Mouse (Mus musculus) lung, embryonic 15.5 days (tissue): ENCODE results near the gene Slc19a2. TPM values are rescaled to one million over a fixed set of nuclear protein-coding genes. Genes with fewer than 3 reads are reported as not detected.

ENCODE experiments used
- ATAC-seq: fragments of 200-750 bp; cut with Nextera tagmentation; 2 replicates; pipeline ENCODE4 v1.8.0; 2017; ENCODE audit warnings: moderate number of reproducible peaks, borderline replicate concordance; ENCODE audit not compliant: low FRiP score, low TSS enrichment; ENCODE audit errors: extremely low read depth
- H3K27ac ChIP-seq: fragments of 300-500 bp; sonication (generic); 2 replicates; pipeline ENCODE4 v1.5.1; 2015; ENCODE audit warnings: moderate library complexity, mild to moderate bottlenecking, inconsistent platforms
- H3K27me3 ChIP-seq: fragments of 300-500 bp; sonication (generic); 2 replicates; pipeline ENCODE4 v1.6.1; 2015; ENCODE audit warnings: inconsistent platforms
- H3K36me3 ChIP-seq: fragments of 300-500 bp; sonication (generic); 2 replicates; pipeline ENCODE4 v1.6.1; 2015; ENCODE audit warnings: inconsistent platforms
- H3K4me1 ChIP-seq: fragments of 300-500 bp; sonication (generic); 2 replicates; pipeline ENCODE4 v1.6.1; 2015; ENCODE audit warnings: inconsistent platforms
- H3K4me2 ChIP-seq: fragments of 300-500 bp; sonication (generic); 2 replicates; pipeline ENCODE4 v1.6.1; 2015; ENCODE audit warnings: inconsistent platforms, mild to moderate bottlenecking, moderate library complexity
- H3K4me3 ChIP-seq: fragments of 300-500 bp; sonication (generic); 2 replicates; pipeline ENCODE4 v1.5.1; 2015; ENCODE audit warnings: mild to moderate bottlenecking, inconsistent platforms
- H3K9ac ChIP-seq: fragments of 300-500 bp; sonication (generic); 2 replicates; pipeline ENCODE4 v1.6.1; 2015; ENCODE audit warnings: inconsistent platforms
- H3K9me3 ChIP-seq: fragments of 300-500 bp; sonication (generic); 2 replicates; pipeline ENCODE4 v1.6.1; 2016; ENCODE audit warnings: inconsistent platforms
- WGBS: fragments of 180-500 bp; shearing (Covaris S2); methylation state at CpG from one replicate; pipeline ENCODE4 v1.1.7; 2015; 5-methylcytosine and 5-hydroxymethylcytosine counted together
- polyA plus RNA-seq: library from polyadenylated mRNA; unstranded; fragments of >200 nt; fragmentation: Nextera tagmentation; extraction: Ambion mirVana; gene quantifications from 2 replicates; pipeline ENCODE4 v1.2.1, GENCODE M21; 2015

Slc19a2 gene
- polyA plus RNA-seq, 1 experiment from 2014 or later, result 7.5 TPM

GRCm38 (mm10) chr1:164296473-164296872 lies 47.6 kb downstream of the Slc19a2 start:
- Histone ChIP-seq H3K4me2 (no peak overlapping the region), H3K27me3 (no peaks in the 10 kb centered on the region), H3K9me3 (no peaks in the 10 kb centered on the region), H3K4me1 (no peaks in the 10 kb centered on the region), H3K36me3 (peaks cover 64% of the 10 kb centered on the region), H3K9ac (no peak overlapping the region), H3K27ac (no peak overlapping the region), H3K4me3 (no peak overlapping the region)
- ATAC-seq, result no peak
- 83% methylated on average over 4 of the region's 5 CpGs for WGBS

- Histone ChIP-seq H3K36me3 (peaks cover 51% of the 10 kb centered on the region), H3K9me3 (no peaks in the 10 kb centered on the region), H3K4me2 (no peak overlapping the region), H3K27me3 (no peaks in the 10 kb centered on the region), H3K9ac (no peak overlapping the region), H3K27ac (no peak overlapping the region), H3K4me3 (no peak overlapping the region), H3K4me1 (peaks cover 5% of the 10 kb centered on the region; the same call in 1 of the 2 replicates)
- 85% methylated on average over 4 of the region's 4 CpGs for WGBS
- ATAC-seq, result no peak
These were observed 53.1 kb downstream of the Slc19a2 start for GRCm38 (mm10) chr1:164301949-164302348.

GRCm38 (mm10) chr1:164303821-164304220 lies 55.0 kb downstream of the Slc19a2 start, which contains the start of gene Nme7:
Gene Nme7, plus strand, starts transcription at chr1:164304121.
- peaks cover 41% of the 10 kb centered on the region for H3K36me3 ChIP-seq
- H3K4me3 ChIP-seq, result no peak within 1 kb of the TSS
- no peak within 1 kb of the TSS for H3K9ac ChIP-seq
- no peak for ATAC-seq
- no peaks in the 10 kb centered on the region for H3K9me3 ChIP-seq
- no peaks in the 10 kb centered on the region for H3K27me3 ChIP-seq
- H3K4me1 ChIP-seq, result peaks cover 11% of the 10 kb centered on the region; the same call in 1 of the 2 replicates
- 84% methylated on average over 5 of the region's 5 CpGs for WGBS
- no peak within 1 kb of the TSS for H3K4me2 ChIP-seq
- no peak within 1 kb of the TSS for H3K27ac ChIP-seq

- no peaks in the 10 kb centered on the region for H3K27me3 ChIP-seq
These were observed 58.4 kb downstream of the Slc19a2 start, which contains the start of gene Blzf1 for GRCm38 (mm10) chr1:164307124-164307751. Gene Blzf1, minus strand, starts transcription at chr1:164307489.

GRCm38 (mm10) chr1:164307922-164308321 lies 59.1 kb downstream of the Slc19a2 start:
- Histone ChIP-seq H3K27me3 (no peaks in the 10 kb centered on the region), H3K27ac (0 out of 2 replicates have a peak overlapping the region, but pooled peaks have one; percentile 20), H3K4me3 (peak overlapping the region; percentile 81), H3K9ac (peak overlapping the region; percentile 31), H3K9me3 (no peaks in the 10 kb centered on the region), H3K4me1 (peaks cover 11% of the 10 kb centered on the region; the same call in 1 of the 2 replicates), H3K36me3 (peaks cover 5% of the 10 kb centered on the region; the same call in 1 of the 2 replicates), H3K4me2 (peak overlapping the region; percentile 64)
- WGBS, result 8% methylated on average over 10 of the region's 10 CpGs
- no peak for ATAC-seq

More at GRCm38 (mm10) chr1:164307124-164307751, 58.4 kb downstream of the Slc19a2 start, which contains the start of gene Blzf1:
- H3K27ac ChIP-seq, result peak within 1 kb of the TSS; percentile 48
- peak within 1 kb of the TSS; percentile 70 for H3K9ac ChIP-seq
- peaks cover 10% of the 10 kb centered on the region; the same call in 1 of the 2 replicates for H3K36me3 ChIP-seq
- H3K4me2 ChIP-seq, result peak within 1 kb of the TSS; percentile 72
- no peaks in the 10 kb centered on the region for H3K9me3 ChIP-seq
- H3K4me3 ChIP-seq, result peak within 1 kb of the TSS; percentile 81
- under 1% methylated on average over 35 of the region's 35 CpGs for WGBS
- peaks cover 11% of the 10 kb centered on the region; the same call in 1 of the 2 replicates for H3K4me1 ChIP-seq
- peak; percentile 99 for ATAC-seq

- no peak for ATAC-seq
- no peak overlapping the region for H3K4me3 ChIP-seq
- no peak overlapping the region for H3K4me2 ChIP-seq
- 88% methylated on average over 5 of the region's 5 CpGs for WGBS
- H3K9ac ChIP-seq, result no peak overlapping the region
- H3K36me3 ChIP-seq, result no peaks in the 10 kb centered on the region
- no peaks in the 10 kb centered on the region for H3K4me1 ChIP-seq
- no peak overlapping the region for H3K27ac ChIP-seq
- no peaks in the 10 kb centered on the region for H3K9me3 ChIP-seq
- H3K27me3 ChIP-seq, result no peaks in the 10 kb centered on the region
These were observed 65.2 kb downstream of the Slc19a2 start for GRCm38 (mm10) chr1:164314085-164314484.

Other genes with a start within 250 kb of the Slc19a2 start
- gene Sele, start 200.8 kb upstream of the Slc19a2 start, polyA plus RNA-seq, result 0.07 TPM in 1 of 2 replicates, not detected in the other
- gene Sell, start 187.1 kb upstream of the Slc19a2 start, polyA plus RNA-seq, result 1.8 and 6.3 TPM in 2 replicates
- gene Selp, start 133.8 kb upstream of the Slc19a2 start, polyA plus RNA-seq, result 0.06 and 0.37 TPM in 2 replicates
- 0.20 and 0.30 TPM in 2 replicates for gene F5, start 97.2 kb upstream of the Slc19a2 start, polyA plus RNA-seq
- 8.1 and 8.3 TPM in 2 replicates for gene Ccdc181, start 26.5 kb downstream of the Slc19a2 start, polyA plus RNA-seq
- 43.4 and 44.1 TPM in 2 replicates for gene Nme7, start 55.1 kb downstream of the Slc19a2 start, polyA plus RNA-seq
- 31.9 and 32.4 TPM in 2 replicates for gene Blzf1, start 58.4 kb downstream of the Slc19a2 start, polyA plus RNA-seq
- 81.1 and 98.2 TPM in 2 replicates for gene Atp1b1, start 209.3 kb downstream of the Slc19a2 start, polyA plus RNA-seq